Mouse (Mus musculus): ENCODE results near the gene Cd248. TPM values are rescaled to one million over a fixed set of nuclear protein-coding genes. Genes with fewer than 3 reads are reported as not detected.

The Cd248 gene
- polyA plus RNA-seq, 1 experiment from 2014 or later = 88.3 TPM

DNA sequence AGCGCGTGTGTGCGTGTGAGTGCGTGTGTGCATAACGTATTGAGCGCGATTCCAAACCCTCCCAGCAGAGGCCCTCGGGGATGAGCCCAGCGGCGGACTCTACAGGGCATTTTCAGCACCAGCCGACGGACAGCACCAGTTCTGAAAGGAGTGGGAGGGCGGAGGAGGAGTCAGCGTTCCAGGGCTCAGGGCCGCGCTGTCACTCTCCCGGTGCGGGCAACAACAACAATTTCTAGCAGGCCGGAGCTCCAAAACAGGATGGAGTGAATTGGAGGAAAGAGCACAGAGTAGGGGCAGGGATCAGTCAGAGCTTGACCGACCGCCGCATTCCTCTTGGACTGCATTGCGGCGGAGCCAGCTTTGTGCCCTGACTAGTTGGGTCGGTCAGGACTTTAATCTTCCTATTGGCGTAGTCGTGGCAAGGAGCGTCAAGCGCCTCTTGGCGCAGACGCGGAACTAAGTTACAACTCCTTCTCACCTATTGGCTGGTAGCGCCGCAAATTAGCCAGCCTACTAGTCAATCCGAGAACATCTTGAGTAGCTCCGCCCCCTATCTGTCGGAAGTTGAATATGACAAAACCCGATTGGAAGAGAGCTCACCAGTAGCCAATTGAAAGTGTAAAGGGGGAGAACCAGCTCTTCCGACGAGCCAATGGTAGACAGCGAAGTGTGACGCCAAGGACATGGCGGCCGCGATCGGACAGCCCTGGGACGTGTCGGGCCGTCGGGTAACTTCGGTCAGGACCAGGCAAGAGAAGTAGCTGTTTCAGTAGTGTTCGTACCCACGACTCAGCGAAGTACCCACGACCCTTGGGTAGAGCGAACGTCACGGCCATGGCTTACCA is 20.2 kb downstream of the Cd248 start, which contains the start of gene Yif1a:
TSS of gene Yif1a (plus strand) at position 655 of the 845 bp plus-strand sequence.
- H3K27me3 ChIP-seq (ENCODE audit: control insufficient read depth, insufficient read depth, low read length) = peaks cover 27% of the 10 kb centered on the region
- WGBS = under 1% methylated on average over 58 of the region's 58 CpGs

DNA sequence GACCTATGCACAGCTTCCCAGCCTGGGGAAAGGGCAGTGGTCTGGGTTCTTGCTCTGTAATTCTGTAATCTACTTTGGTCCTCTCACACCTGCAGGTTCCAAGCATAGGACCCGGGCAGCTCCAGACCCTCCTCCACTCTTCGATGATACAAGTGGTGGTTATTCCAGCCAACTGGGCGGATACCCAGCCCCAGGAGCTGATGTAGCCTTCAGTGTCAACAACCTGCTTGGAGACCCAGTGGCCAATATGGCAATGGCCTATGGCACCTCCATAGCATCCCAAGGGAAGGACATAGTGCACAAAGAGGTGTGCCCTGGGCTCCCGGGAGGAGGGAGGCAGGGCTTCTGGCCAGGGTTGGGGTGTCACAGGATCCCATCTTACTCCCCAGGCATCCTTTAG is 21.4 kb downstream of the Cd248 start:
- H3K4me1 ChIP-seq (ENCODE audit: control insufficient read depth, insufficient read depth, low read length) = peaks cover 22% of the 10 kb centered on the region
- peak overlapping the region; percentile 83 for H3K4me3 ChIP-seq (ENCODE audit: low read depth, low read length)
- no peak for ATAC-seq (ENCODE audit: insufficient number of reproducible peaks, insufficient read depth, low FRiP score, low read depth)
- 90% methylated on average over 4 of the region's 4 CpGs for WGBS
- peak overlapping the region; percentile 71 for H3K4me2 ChIP-seq (replicated peaks; ENCODE audit: low read depth, low read length)
- no peaks in the 10 kb centered on the region for H3K9me3 ChIP-seq (ENCODE audit: control insufficient read depth, low read depth, low read length)
- H3K9ac ChIP-seq (replicated peaks; ENCODE audit: low read depth, low read length) = 0 out of 2 replicates have a peak overlapping the region, but pooled peaks have one; percentile 69
- H3K27me3 ChIP-seq (ENCODE audit: control insufficient read depth, insufficient read depth, low read length) = peaks cover 17% of the 10 kb centered on the region
- peaks cover 35% of the 10 kb centered on the region for H3K36me3 ChIP-seq (ENCODE audit: control insufficient read depth, insufficient read depth, low read length)
- H3K27ac ChIP-seq (ENCODE audit: low read length) = no peak overlapping the region

More for the DNA sequence above, 20.2 kb downstream of the Cd248 start, which contains the start of gene Yif1a:
- H3K9me3 ChIP-seq (ENCODE audit: control insufficient read depth, low read depth, low read length) = no peaks in the 10 kb centered on the region
- peak within 1 kb of the TSS; percentile 41; the same call in 1 of the 2 replicates for H3K27ac ChIP-seq (ENCODE audit: low read length)
- peak within 1 kb of the TSS; percentile 71 for H3K4me2 ChIP-seq (replicated peaks; ENCODE audit: low read depth, low read length)
- ATAC-seq (ENCODE audit: insufficient number of reproducible peaks, insufficient read depth, low FRiP score, low read depth) = peak; percentile 92
- peak within 1 kb of the TSS; percentile 83 for H3K4me3 ChIP-seq (ENCODE audit: low read depth, low read length)
- peaks cover 19% of the 10 kb centered on the region for H3K4me1 ChIP-seq (ENCODE audit: control insufficient read depth, insufficient read depth, low read length)
- peak within 1 kb of the TSS; percentile 69 for H3K9ac ChIP-seq (replicated peaks; ENCODE audit: low read depth, low read length)
- peaks cover 29% of the 10 kb centered on the region; the same call in 1 of the 2 replicates for H3K36me3 ChIP-seq (ENCODE audit: control insufficient read depth, insufficient read depth, low read length)

DNA sequence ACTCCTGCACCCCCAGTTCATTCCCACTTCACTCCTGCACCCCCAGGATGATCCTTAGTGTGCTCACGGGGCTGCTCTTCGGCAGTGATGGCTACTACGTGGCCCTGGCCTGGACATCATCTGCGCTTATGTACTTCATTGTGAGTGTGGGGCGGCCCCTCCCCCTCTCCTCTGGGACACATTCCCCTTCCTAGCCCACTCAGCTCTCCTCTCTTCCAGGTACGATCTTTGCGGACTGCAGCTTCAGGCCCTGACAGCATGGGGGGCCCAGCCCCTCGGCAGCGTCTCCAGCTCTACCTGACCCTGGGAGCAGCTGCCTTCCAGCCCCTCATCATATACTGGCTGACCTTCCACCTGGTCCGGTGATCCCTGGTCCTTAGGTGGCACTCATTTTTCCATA is 24.2 kb downstream of the Cd248 start:
- H3K4me2 ChIP-seq (replicated peaks; ENCODE audit: low read depth, low read length) = no peak overlapping the region
- peaks cover 25% of the 10 kb centered on the region for H3K4me1 ChIP-seq (ENCODE audit: control insufficient read depth, insufficient read depth, low read length)
- WGBS = 87% methylated on average over 10 of the region's 10 CpGs
- peaks cover 35% of the 10 kb centered on the region for H3K36me3 ChIP-seq (ENCODE audit: control insufficient read depth, insufficient read depth, low read length)
- H3K9me3 ChIP-seq (ENCODE audit: control insufficient read depth, low read depth, low read length) = no peaks in the 10 kb centered on the region
- no peaks in the 10 kb centered on the region for H3K27me3 ChIP-seq (ENCODE audit: control insufficient read depth, insufficient read depth, low read length)
- H3K9ac ChIP-seq (replicated peaks; ENCODE audit: low read depth, low read length) = no peak overlapping the region
- no peak overlapping the region for H3K27ac ChIP-seq (ENCODE audit: low read length)
- no peak overlapping the region for H3K4me3 ChIP-seq (ENCODE audit: low read depth, low read length)
- no peak for ATAC-seq (ENCODE audit: insufficient number of reproducible peaks, insufficient read depth, low FRiP score, low read depth)

DNA sequence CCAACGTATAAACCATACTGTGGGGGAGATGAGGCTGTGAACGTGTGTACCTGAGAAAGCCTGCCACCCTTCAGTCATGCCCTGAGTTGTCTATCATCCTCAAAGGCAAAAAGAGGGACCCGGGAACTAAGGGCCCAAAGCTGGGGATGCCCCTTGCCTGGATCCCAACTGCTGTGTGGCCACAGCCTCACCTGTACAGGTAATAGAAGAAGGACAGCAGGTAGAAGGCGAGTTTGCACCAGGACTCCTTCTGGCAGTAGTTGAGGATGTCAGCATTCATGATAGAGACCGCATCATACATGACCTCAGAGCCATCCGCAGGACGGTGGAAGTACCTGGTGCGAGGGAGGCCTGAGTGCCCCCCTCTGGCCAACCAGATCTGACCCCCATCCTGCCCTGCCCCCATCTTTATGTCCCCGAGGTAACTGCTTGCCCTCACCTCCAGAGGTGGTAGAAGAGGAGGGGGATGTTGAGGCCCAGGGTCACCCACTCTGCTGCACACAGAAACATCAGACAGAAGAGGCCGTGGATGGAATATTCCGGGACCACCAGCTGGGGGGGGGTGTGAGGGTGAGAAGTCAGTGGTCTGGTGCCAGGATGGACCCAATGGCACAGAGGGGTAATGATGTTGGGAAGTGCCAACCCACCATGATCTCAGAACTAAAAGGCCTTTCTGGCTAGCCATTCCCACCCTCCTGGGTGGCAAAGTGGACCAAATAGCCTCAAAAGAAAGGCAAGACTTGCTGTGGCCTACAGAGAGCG is 25.8 kb downstream of the Cd248 start:
- Histone ChIP-seq H3K4me3 (ENCODE audit: low read depth, low read length) (no peak overlapping the region), H3K4me2 (replicated peaks; ENCODE audit: low read depth, low read length) (no peak overlapping the region), H3K9me3 (ENCODE audit: control insufficient read depth, low read depth, low read length) (no peaks in the 10 kb centered on the region), H3K27ac (ENCODE audit: low read length) (no peak overlapping the region), H3K4me1 (ENCODE audit: control insufficient read depth, insufficient read depth, low read length) (peaks cover 30% of the 10 kb centered on the region), H3K9ac (replicated peaks; ENCODE audit: low read depth, low read length) (no peak overlapping the region), H3K27me3 (ENCODE audit: control insufficient read depth, insufficient read depth, low read length) (no peaks in the 10 kb centered on the region), H3K36me3 (ENCODE audit: control insufficient read depth, insufficient read depth, low read length) (peaks cover 35% of the 10 kb centered on the region)
- no peak for ATAC-seq (ENCODE audit: insufficient number of reproducible peaks, insufficient read depth, low FRiP score, low read depth)
- 71% methylated on average over 12 of the region's 12 CpGs for WGBS

DNA sequence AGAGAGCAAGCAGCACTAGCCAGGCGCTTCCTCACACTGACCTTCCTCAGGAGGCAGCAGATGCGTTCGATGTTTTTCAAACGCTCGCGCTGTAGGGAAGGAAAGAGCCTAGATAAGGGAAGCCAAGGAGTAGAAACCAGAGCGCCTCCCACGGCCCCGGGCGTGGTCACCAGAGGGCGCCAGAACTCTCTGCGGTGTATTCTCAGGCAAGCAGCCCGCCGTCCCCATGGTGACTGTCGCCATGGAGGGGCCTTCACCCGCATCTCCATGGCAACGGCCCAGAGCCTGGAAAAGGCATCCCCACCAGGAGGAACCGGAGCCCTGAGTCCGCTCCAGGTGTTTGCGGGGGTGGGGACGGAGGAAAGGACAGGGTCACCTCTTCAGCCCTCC is 26.4 kb downstream of the Cd248 start:
- Histone ChIP-seq H3K4me2 (replicated peaks; ENCODE audit: low read depth, low read length) (0 out of 2 replicates have a peak overlapping the region, but pooled peaks have one; percentile 1), H3K9ac (replicated peaks; ENCODE audit: low read depth, low read length) (no peak overlapping the region), H3K27me3 (ENCODE audit: control insufficient read depth, insufficient read depth, low read length) (no peaks in the 10 kb centered on the region), H3K9me3 (ENCODE audit: control insufficient read depth, low read depth, low read length) (no peaks in the 10 kb centered on the region), H3K4me1 (ENCODE audit: control insufficient read depth, insufficient read depth, low read length) (peaks cover 29% of the 10 kb centered on the region), H3K4me3 (ENCODE audit: low read depth, low read length) (no peak overlapping the region), H3K36me3 (ENCODE audit: control insufficient read depth, insufficient read depth, low read length) (peaks cover 36% of the 10 kb centered on the region), H3K27ac (ENCODE audit: low read length) (no peak overlapping the region)
- 1% methylated on average over 21 of the region's 21 CpGs for WGBS
- peak; percentile 65 for ATAC-seq (ENCODE audit: insufficient number of reproducible peaks, insufficient read depth, low FRiP score, low read depth)

DNA sequence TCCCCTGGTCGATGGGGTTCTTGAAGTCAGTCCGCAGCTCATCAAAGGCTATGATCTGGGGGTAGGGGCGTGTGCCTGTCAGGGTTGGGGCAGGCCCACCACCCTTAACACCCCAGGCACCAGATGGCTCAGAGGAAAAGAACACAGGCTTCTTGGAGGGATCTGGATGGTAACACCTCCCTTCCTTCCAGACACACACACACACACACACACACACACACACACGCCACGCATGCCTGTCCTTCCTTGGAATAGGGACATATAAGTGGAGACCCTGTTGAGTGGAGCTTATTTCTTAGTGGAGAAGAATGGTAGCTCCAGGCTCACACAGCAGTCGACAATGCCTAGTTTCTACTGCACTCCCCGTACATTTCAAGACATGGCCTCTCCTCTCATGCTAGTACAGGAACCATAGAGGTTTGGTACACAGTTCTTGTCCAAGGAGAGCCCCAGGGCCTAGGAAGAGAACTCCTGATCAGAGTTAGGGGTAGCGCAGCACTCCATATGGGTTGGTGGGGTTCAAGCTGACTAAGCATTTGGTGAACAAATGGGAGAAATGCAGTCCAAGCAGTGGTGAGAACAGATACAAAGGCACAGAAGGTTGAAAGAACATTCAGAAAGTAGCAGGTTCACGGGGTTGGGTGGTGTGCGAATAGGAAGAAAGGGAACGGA is 27.0 kb downstream of the Cd248 start:
- peaks cover 27% of the 10 kb centered on the region for H3K4me1 ChIP-seq (ENCODE audit: control insufficient read depth, insufficient read depth, low read length)
- H3K36me3 ChIP-seq (ENCODE audit: control insufficient read depth, insufficient read depth, low read length) = peaks cover 37% of the 10 kb centered on the region
- WGBS = 45% methylated on average over 11 of the region's 11 CpGs
- H3K4me3 ChIP-seq (ENCODE audit: low read depth, low read length) = no peak overlapping the region
- 0 out of 2 replicates have a peak overlapping the region, but pooled peaks have one; percentile 1 for H3K4me2 ChIP-seq (replicated peaks; ENCODE audit: low read depth, low read length)
- H3K9ac ChIP-seq (replicated peaks; ENCODE audit: low read depth, low read length) = no peak overlapping the region
- no peaks in the 10 kb centered on the region for H3K9me3 ChIP-seq (ENCODE audit: control insufficient read depth, low read depth, low read length)
- no peak for ATAC-seq (ENCODE audit: insufficient number of reproducible peaks, insufficient read depth, low FRiP score, low read depth)
- H3K27ac ChIP-seq (ENCODE audit: low read length) = no peak overlapping the region
- no peaks in the 10 kb centered on the region for H3K27me3 ChIP-seq (ENCODE audit: control insufficient read depth, insufficient read depth, low read length)

DNA sequence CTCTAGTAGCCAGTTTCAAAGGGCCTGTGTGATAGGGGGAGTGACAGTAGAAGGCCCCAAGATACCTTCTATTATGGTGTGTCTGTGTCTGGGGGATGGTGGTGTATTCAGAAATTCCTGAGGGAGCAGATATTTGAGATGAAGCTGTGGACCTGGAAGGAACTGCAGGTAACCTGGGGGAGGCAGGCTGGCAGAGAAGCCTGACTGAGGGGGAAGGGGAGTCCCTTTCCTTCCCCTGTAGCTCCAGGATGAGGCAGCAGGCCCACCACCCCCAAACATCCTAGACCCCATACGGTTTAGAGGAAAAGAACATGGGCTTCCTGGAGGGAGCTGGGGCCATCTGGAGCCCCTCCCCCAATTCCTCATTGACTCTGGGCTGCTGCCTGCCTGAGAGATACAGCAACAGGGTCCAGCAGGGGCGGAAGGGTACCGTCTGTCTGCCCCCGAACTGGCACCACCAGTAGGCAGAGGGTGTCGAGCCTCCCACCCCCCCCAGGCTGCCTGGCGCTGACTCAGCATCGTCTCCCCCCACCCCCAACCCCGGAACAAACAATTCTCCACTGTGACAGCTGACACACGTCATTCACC is 28.1 kb downstream of the Cd248 start:
- Histone ChIP-seq H3K4me1 (ENCODE audit: control insufficient read depth, insufficient read depth, low read length) (peaks cover 27% of the 10 kb centered on the region), H3K9me3 (ENCODE audit: control insufficient read depth, low read depth, low read length) (no peaks in the 10 kb centered on the region), H3K27ac (ENCODE audit: low read length) (no peak overlapping the region), H3K27me3 (ENCODE audit: control insufficient read depth, insufficient read depth, low read length) (no peaks in the 10 kb centered on the region), H3K36me3 (ENCODE audit: control insufficient read depth, insufficient read depth, low read length) (peaks cover 40% of the 10 kb centered on the region), H3K4me3 (ENCODE audit: low read depth, low read length) (no peak overlapping the region), H3K9ac (replicated peaks; ENCODE audit: low read depth, low read length) (no peak overlapping the region), H3K4me2 (replicated peaks; ENCODE audit: low read depth, low read length) (0 out of 2 replicates have a peak overlapping the region, but pooled peaks have one; percentile 98)
- WGBS = 12% methylated on average over 8 of the region's 9 CpGs
- no peak for ATAC-seq (ENCODE audit: insufficient number of reproducible peaks, insufficient read depth, low FRiP score, low read depth)
